Mouse (Mus musculus) heart, adult 2 months (tissue): ENCODE measurements around the gene Glce.

Experiments used
- CTCF ChIP-seq: fragments of 200-600 bp; IDR thresholded peaks from 2 replicates; pipeline ENCODE4 v1.8.1; 2022; ENCODE audit warnings: antibody characterized with exemption, mild to moderate bottlenecking, moderate library complexity
- EP300 ChIP-seq: fragments of 200-500 bp; IDR thresholded peaks from 2 replicates; pipeline ENCODE4 v1.6.1; 2011; ENCODE audit warnings: low read depth, low read length, control low read depth; ENCODE audit not compliant: insufficient read depth

GRCm38 (mm10) chr9:62091604-62092003 is 30.9 kb downstream of the Glce start:
- TF ChIP-seq EP300 (no peak), CTCF (no peak)
